Mouse (Mus musculus): ENCODE data around the gene Polr3g. TPM values are rescaled to one million over a fixed set of nuclear protein-coding genes. Genes with fewer than 3 reads are reported as not detected.

The Polr3g gene
- total and polyA plus RNA-seq, 3 experiments = 2.0 to 4.5 (median 3.3) TPM

DNA sequence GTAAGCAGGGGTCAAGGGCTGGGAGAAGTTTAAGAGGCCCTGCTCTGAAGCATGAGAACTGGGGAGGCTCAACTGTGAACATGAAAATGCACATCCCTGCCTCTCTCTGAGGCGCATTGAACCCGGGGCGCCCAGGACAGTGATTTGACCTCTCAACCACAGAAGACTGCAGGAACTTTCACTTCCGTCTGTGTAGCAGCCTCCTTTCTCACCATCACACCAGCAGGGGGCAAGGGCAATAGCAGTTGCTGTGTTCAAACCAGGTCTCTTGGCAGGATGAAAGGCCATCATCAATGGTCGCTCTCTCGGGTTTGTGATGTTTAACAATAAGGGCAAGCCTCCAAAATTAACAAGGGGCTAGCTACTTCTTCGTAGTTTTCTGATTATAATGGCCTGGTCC lies 7.7 kb downstream of the Polr3g start:
- H3K9ac ChIP-seq (ENCODE audit: low read depth, low read length) = no peak overlapping the region
- H3K36me3 ChIP-seq (ENCODE audit: control insufficient read depth, insufficient read depth, low read length) = no peaks in the 10 kb centered on the region
- no peak overlapping the region for H3K4me3 ChIP-seq
- TF ChIP-seq POLR2A (IDR thresholded peaks at IDR 0.05; ENCODE audit: insufficient read depth, low read depth, low read length) (no peak), CTCF (IDR thresholded peaks at IDR 0.05) (no peak), EP300 (IDR thresholded peaks at IDR 0.05; ENCODE audit: insufficient read depth, low read depth, low read length) (no peak)
- intact Hi-C loops (cut with DNase I) = no loop called here
- WGBS = 71% methylated on average over 7 of the region's 7 CpGs
- H3K4me1 ChIP-seq (ENCODE audit: control insufficient read depth, insufficient read depth, low read length) = no peaks in the 10 kb centered on the region
- H3K27ac ChIP-seq = no peak overlapping the region
- no peak for DNase-seq
- H3K79me2 ChIP-seq (replicated peaks; ENCODE audit: control insufficient read depth, insufficient read depth, low read length) = no peaks in the 10 kb centered on the region
- no peaks in the 10 kb centered on the region for H3K27me3 ChIP-seq (ENCODE audit: control insufficient read depth, insufficient read depth, low read length)

DNA sequence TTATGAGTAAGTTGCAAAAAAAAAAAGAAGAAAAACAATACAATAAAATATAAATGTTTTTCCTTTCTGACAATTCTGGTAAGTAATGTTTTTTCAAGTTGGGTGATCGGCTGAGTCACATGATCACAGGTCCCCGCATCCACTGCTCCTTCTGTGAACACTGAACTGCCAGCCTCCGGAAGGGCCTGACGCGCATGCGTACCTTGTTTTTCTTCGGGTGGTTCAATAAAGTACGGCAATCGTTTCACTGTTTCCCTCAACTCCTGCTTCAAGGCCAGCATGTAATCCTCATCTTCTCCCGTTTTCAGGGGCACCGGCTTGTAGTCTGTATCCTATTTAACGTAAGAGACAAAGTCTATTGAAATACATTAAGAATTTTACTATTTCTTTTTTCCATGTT lies 16.4 kb downstream of the Polr3g start:
- no peak for TF ChIP-seq EP300 (IDR thresholded peaks at IDR 0.05; ENCODE audit: insufficient read depth, low read depth, low read length)
- Histone ChIP-seq H3K79me2 (replicated peaks; ENCODE audit: control insufficient read depth, insufficient read depth, low read length) (no peaks in the 10 kb centered on the region), H3K36me3 (ENCODE audit: control insufficient read depth, insufficient read depth, low read length) (no peaks in the 10 kb centered on the region; the same call in 1 of the 2 replicates), H3K9ac (ENCODE audit: low read depth, low read length) (no peak overlapping the region), H3K4me1 (ENCODE audit: control insufficient read depth, insufficient read depth, low read length) (peaks cover 2% of the 10 kb centered on the region; the same call in 1 of the 2 replicates), H3K27ac (no peak overlapping the region), H3K4me3 (no peak overlapping the region), H3K27me3 (ENCODE audit: control insufficient read depth, insufficient read depth, low read length) (no peaks in the 10 kb centered on the region)
- WGBS = 94% methylated on average over 12 of the region's 12 CpGs
- DNase-seq = no peak
- intact Hi-C loops (cut with DNase I) = no loop called here

DNA sequence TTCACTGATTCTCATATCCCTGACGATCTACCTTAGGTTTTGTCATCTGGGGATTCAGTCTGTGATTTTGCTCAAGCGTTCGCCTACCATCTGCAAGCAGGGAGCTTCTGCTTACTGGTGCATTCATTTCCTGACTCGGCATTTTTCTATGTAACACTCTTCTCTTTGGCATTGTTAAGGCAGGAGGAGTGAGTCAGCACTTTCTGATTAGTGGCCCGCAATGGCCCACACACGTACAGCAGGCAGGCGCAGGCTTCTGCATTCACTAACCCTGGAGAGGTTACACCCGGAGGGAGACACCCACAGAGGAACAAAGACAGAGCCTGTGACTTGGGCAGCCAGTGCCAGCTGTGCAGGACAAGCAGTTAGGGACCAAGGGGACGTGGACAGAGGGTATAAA lies 19.2 kb downstream of the Polr3g start:
- peak; percentile 29 to 30 for DNase-seq
- peaks cover 2% of the 10 kb centered on the region; the same call in 1 of the 2 replicates for H3K4me1 ChIP-seq (ENCODE audit: control insufficient read depth, insufficient read depth, low read length)
- 46% methylated on average over 9 of the region's 9 CpGs for WGBS
- H3K27ac ChIP-seq = peak overlapping the region; percentile 64
- intact Hi-C loops (cut with DNase I) = no loop called here
- H3K4me3 ChIP-seq = no peak overlapping the region
- no peaks in the 10 kb centered on the region for H3K27me3 ChIP-seq (ENCODE audit: control insufficient read depth, insufficient read depth, low read length)
- no peaks in the 10 kb centered on the region for H3K79me2 ChIP-seq (replicated peaks; ENCODE audit: control insufficient read depth, insufficient read depth, low read length)
- H3K36me3 ChIP-seq (ENCODE audit: control insufficient read depth, insufficient read depth, low read length) = no peaks in the 10 kb centered on the region; the same call in 1 of the 2 replicates
- no peak for TF ChIP-seq CTCF (IDR thresholded peaks at IDR 0.05)
- no peak for TF ChIP-seq EP300 (IDR thresholded peaks at IDR 0.05; ENCODE audit: insufficient read depth, low read depth, low read length)
- no peak for TF ChIP-seq POLR2A (IDR thresholded peaks at IDR 0.05; ENCODE audit: insufficient read depth, low read depth, low read length)
- no peak overlapping the region for H3K9ac ChIP-seq (ENCODE audit: low read depth, low read length)

DNA sequence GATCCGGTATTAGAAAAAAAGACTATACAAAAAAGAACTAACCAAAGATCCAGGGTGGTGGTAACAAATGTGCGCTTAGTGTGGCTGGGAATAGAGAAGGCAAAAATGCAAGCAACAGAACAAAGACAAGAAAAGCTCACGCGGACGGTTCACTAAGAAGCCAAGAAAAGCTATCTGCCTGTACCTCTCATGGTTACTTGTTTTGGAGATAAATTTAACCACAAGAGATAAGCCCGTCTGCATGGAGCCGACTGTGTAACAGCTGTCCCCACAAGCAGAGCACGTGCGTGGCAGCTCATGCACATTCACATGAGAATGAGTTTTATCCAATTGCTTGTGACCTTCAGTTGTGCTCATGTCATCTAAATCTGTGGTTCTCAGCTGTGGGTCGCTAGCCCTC lies 20.3 kb downstream of the Polr3g start:
- Histone ChIP-seq H3K27me3 (ENCODE audit: control insufficient read depth, insufficient read depth, low read length) (no peaks in the 10 kb centered on the region), H3K36me3 (ENCODE audit: control insufficient read depth, insufficient read depth, low read length) (no peaks in the 10 kb centered on the region; the same call in 1 of the 2 replicates), H3K79me2 (replicated peaks; ENCODE audit: control insufficient read depth, insufficient read depth, low read length) (no peaks in the 10 kb centered on the region), H3K4me1 (ENCODE audit: control insufficient read depth, insufficient read depth, low read length) (peaks cover 2% of the 10 kb centered on the region; the same call in 1 of the 2 replicates), H3K27ac (peak overlapping the region; percentile 62), H3K4me3 (no peak overlapping the region), H3K9ac (ENCODE audit: low read depth, low read length) (no peak overlapping the region)
- 39% methylated on average over 10 of the region's 10 CpGs for WGBS
- intact Hi-C loops (cut with DNase I) = no loop called here
- peak in 1 of 2 experiments; percentile 44 for DNase-seq
- no peak for TF ChIP-seq POLR2A (IDR thresholded peaks at IDR 0.05; ENCODE audit: insufficient read depth, low read depth, low read length)
- TF ChIP-seq CTCF (IDR thresholded peaks at IDR 0.05) = no peak
- TF ChIP-seq EP300 (IDR thresholded peaks at IDR 0.05; ENCODE audit: insufficient read depth, low read depth, low read length) = no peak

DNA sequence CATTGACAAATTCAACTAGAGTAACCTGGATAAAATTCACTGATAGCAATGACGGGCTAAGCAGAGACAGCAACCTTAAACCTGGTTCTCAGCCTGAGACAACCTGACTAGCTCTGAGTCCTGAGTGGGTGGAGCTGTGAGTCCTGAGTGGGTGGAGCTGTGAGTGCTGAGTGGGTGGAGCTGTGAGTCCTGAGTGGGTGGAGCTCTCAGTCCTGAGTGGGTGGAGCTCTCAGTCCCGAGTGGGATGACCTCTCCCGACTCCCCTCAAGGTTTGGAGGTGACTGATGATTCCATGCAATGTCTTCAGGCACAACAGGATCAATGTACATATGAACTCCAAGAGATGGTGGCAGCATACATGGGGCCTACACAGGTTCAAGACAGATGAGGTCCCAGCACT lies 21.2 kb downstream of the Polr3g start:
- DNase-seq = no peak
- H3K9ac ChIP-seq (ENCODE audit: low read depth, low read length) = no peak overlapping the region
- TF ChIP-seq POLR2A (IDR thresholded peaks at IDR 0.05; ENCODE audit: insufficient read depth, low read depth, low read length) (no peak), CTCF (IDR thresholded peaks at IDR 0.05) (no peak), EP300 (IDR thresholded peaks at IDR 0.05; ENCODE audit: insufficient read depth, low read depth, low read length) (no peak)
- no peak overlapping the region for H3K27ac ChIP-seq
- intact Hi-C loops (cut with DNase I) = no loop called here
- H3K4me1 ChIP-seq (ENCODE audit: control insufficient read depth, insufficient read depth, low read length) = peaks cover 2% of the 10 kb centered on the region; the same call in 1 of the 2 replicates
- WGBS = 87% methylated on average over 3 of the region's 3 CpGs
- H3K27me3 ChIP-seq (ENCODE audit: control insufficient read depth, insufficient read depth, low read length) = no peaks in the 10 kb centered on the region
- H3K36me3 ChIP-seq (ENCODE audit: control insufficient read depth, insufficient read depth, low read length) = no peaks in the 10 kb centered on the region; the same call in 1 of the 2 replicates
- no peaks in the 10 kb centered on the region for H3K79me2 ChIP-seq (replicated peaks; ENCODE audit: control insufficient read depth, insufficient read depth, low read length)
- no peak overlapping the region for H3K4me3 ChIP-seq

DNA sequence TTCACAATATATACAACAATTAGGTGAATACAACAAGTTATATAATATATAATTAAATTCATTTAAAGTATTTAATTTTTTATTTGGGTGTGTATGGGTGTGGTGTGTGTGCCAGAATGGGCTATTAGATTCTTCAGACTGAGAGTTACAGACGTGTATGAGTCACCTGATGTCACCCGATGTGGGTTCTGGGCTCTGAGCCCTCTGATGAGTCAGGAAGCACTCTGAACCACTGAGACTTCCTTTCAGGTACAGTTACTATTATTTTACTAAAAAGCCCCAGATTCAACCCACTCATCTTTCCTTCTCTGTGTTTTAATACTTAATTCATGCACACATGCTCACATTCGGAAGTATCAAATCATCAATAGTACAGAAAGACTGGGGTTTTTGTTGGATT lies 25.9 kb downstream of the Polr3g start:
- Histone ChIP-seq H3K36me3 (ENCODE audit: control insufficient read depth, insufficient read depth, low read length) (no peaks in the 10 kb centered on the region), H3K27ac (no peak overlapping the region), H3K79me2 (replicated peaks; ENCODE audit: control insufficient read depth, insufficient read depth, low read length) (no peaks in the 10 kb centered on the region), H3K27me3 (ENCODE audit: control insufficient read depth, insufficient read depth, low read length) (no peaks in the 10 kb centered on the region), H3K4me1 (ENCODE audit: control insufficient read depth, insufficient read depth, low read length) (no peaks in the 10 kb centered on the region), H3K4me3 (no peak overlapping the region), H3K9ac (ENCODE audit: low read depth, low read length) (no peak overlapping the region)
- TF ChIP-seq CTCF (IDR thresholded peaks at IDR 0.05) (no peak), POLR2A (IDR thresholded peaks at IDR 0.05; ENCODE audit: insufficient read depth, low read depth, low read length) (no peak)
- 68% methylated on average over 3 of the region's 3 CpGs for WGBS
- no peak for DNase-seq
- intact Hi-C loops (cut with DNase I) = no loop called here
